Mouse (Mus musculus) liver, postnatal 0 days (tissue): ENCODE measurements at regions not wholly inside any gene's neighbourhood (a gene's known extent, or its start where the extent isn't known, plus 50 kb on each side); places are given as distances from the start of the nearest gene placed in this dataset.

Experiments used
- CTCF ChIP-seq: sonication (generic); IDR thresholded peaks from 2 replicates; pipeline ENCODE4 v1.5.1; 2016; ENCODE audit warnings: antibody characterized with exemption, low read depth
- EP300 ChIP-seq: IDR thresholded peaks from 2 replicates; pipeline ENCODE4 v1.6.1; 2016; ENCODE audit warnings: antibody characterized with exemption, low read depth, mild to moderate bottlenecking

- TF ChIP-seq CTCF (no peak), EP300 (no peak)
Measured at GRCm38 (mm10) chr15:61723696-61724095, 800.9 kb upstream of the A1bg start.
